Comparison of ENCODE assay signal across 10 mouse cellular contexts in the genomic region with DNA sequence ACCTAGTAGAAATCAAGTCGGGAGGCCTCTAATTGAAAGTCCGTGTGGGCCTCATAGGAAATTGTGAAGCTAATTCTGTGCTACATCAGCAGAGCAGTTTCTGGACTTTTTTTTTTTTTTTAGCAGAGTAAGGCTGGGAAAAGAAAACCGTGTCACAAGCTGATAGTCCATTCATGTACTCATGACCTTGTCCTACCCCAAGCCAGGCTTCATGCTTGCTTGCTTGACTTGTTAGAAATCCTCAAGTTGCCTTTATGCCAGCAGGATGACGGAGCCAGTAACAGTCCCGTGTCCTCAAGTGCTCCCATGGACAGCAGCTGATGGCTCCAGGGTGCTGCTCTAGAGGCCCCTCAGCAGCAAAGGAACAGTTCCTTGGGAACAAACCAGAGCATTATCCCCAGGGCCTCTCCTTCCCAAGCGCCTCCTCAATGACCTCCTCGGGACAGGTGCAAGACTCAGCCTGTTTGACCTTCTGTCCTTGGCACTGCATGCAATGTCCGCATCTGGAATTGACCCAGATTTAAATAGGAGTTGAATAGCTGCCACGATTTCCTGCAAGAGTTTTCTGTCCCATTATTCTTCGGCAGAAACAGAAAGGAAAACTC.
DNase-seq lines count a peak whose midpoint lies in the region; ATAC-seq and TF ChIP-seq lines count a peak whose summit lies in the region.
"Had no signal": no experiment of that assay in that cellular context is flagged by ENCODE, and none has a peak within 500 bp of the region (broad histone marks: within the 10 kb centered on the region; RNA-seq: fewer than 3 reads in every experiment).

No protein-coding gene starts in this region.

- no peak overlapping the region for H3K4me2 ChIP-seq in intestine, embryonic 15.5 days (replicated peaks)
- H3K4me2 ChIP-seq in intestine, postnatal 0 days (replicated peaks; ENCODE audit: low read depth): no peak overlapping the region
- H3K4me2 ChIP-seq in forebrain, embryonic 14.5 days (ENCODE audit: low read length): no peak overlapping the region
- no peak overlapping the region for H3K4me2 ChIP-seq in lung, embryonic 15.5 days
- H3K4me2 ChIP-seq: embryonic facial prominence, embryonic 13.5 days; limb, embryonic 13.5 days had no signal

- WGBS in intestine, embryonic 15.5 days: 67% methylated on average over 10 of the region's 10 CpGs
- 61% methylated on average over 10 of the region's 10 CpGs for WGBS in intestine, postnatal 0 days
- 52% methylated on average over 10 of the region's 10 CpGs for WGBS in forebrain, embryonic 14.5 days
- WGBS in lung, embryonic 15.5 days: 61% methylated on average over 10 of the region's 10 CpGs

- H3K9ac ChIP-seq in intestine, embryonic 15.5 days: no peak overlapping the region
- H3K9ac ChIP-seq in intestine, postnatal 0 days (ENCODE audit: low read depth, low read length): no peak overlapping the region
- H3K9ac ChIP-seq in forebrain, embryonic 14.5 days (ENCODE audit: low read length): no peak overlapping the region
- H3K9ac ChIP-seq in lung, embryonic 15.5 days: no peak overlapping the region
- H3K9ac ChIP-seq: embryonic facial prominence, embryonic 13.5 days; limb, embryonic 13.5 days had no signal

- no peak overlapping the region for H3K27ac ChIP-seq in intestine, embryonic 15.5 days
- H3K27ac ChIP-seq in intestine, postnatal 0 days (ENCODE audit: low read depth, low read length): no peak overlapping the region; the same call in 1 of the 2 replicates
- H3K27ac ChIP-seq in forebrain, embryonic 14.5 days (ENCODE audit: low read depth, low read length): peak overlapping the region; percentile 0; the same call in 1 of the 2 replicates
- H3K27ac ChIP-seq in lung, embryonic 15.5 days: no peak overlapping the region
- H3K27ac ChIP-seq: embryonic facial prominence, embryonic 13.5 days; limb, embryonic 13.5 days had no signal

- no peaks in the 10 kb centered on the region for H3K4me1 ChIP-seq in intestine, embryonic 15.5 days (replicated peaks)
- no peaks in the 10 kb centered on the region for H3K4me1 ChIP-seq in intestine, postnatal 0 days (replicated peaks; ENCODE audit: control insufficient read depth, insufficient read depth, low read length)
- peaks cover 24% of the 10 kb centered on the region for H3K4me1 ChIP-seq in forebrain, embryonic 14.5 days (ENCODE audit: control insufficient read depth, insufficient read depth, low read length)
- H3K4me1 ChIP-seq in lung, embryonic 15.5 days: no peaks in the 10 kb centered on the region; the same call in 1 of the 2 replicates

- no peaks in the 10 kb centered on the region for H3K9me3 ChIP-seq in intestine, embryonic 15.5 days
- no peaks in the 10 kb centered on the region for H3K9me3 ChIP-seq in intestine, postnatal 0 days (ENCODE audit: control insufficient read depth)
- H3K9me3 ChIP-seq in forebrain, embryonic 14.5 days (replicated peaks; ENCODE audit: control insufficient read depth, low read length): no peaks in the 10 kb centered on the region
- H3K9me3 ChIP-seq in lung, embryonic 15.5 days: no peaks in the 10 kb centered on the region
- H3K9me3 ChIP-seq: embryonic facial prominence, embryonic 13.5 days; limb, embryonic 13.5 days had no signal

- no peak overlapping the region for H3K4me3 ChIP-seq in intestine, embryonic 15.5 days (replicated peaks)
- no peak overlapping the region for H3K4me3 ChIP-seq in intestine, postnatal 0 days (ENCODE audit: low read depth, low read length)
- no peak overlapping the region for H3K4me3 ChIP-seq in forebrain, embryonic 14.5 days (ENCODE audit: low read depth, low read length)
- H3K4me3 ChIP-seq in lung, embryonic 15.5 days: no peak overlapping the region
- H3K4me3 ChIP-seq: embryonic facial prominence, embryonic 13.5 days; limb, embryonic 13.5 days had no signal

- DNase-seq in adipocyte (ENCODE audit: low spot score): peak; percentile 64
- peak; percentile 25 for DNase-seq in forebrain, embryonic 14.5 days (ENCODE audit: low spot score)
- DNase-seq in heart, postnatal 36 days: peak; percentile 63 to 78
- DNase-seq in testis, postnatal 14 days (ENCODE audit: low spot score): peak; percentile 52
- DNase-seq in B cell, adult 2 months: no peak

- intact Hi-C loops in heart, postnatal 36 days (cut with DNase I): loop anchor here (5.0 kb wide), 2 partner anchors 73 to 108 kb away; no protein-coding TSS in a partner anchor

- no peaks in the 10 kb centered on the region for H3K36me3 ChIP-seq in intestine, embryonic 15.5 days
- no peaks in the 10 kb centered on the region for H3K36me3 ChIP-seq in intestine, postnatal 0 days (ENCODE audit: control insufficient read depth, insufficient read depth)
- H3K36me3 ChIP-seq in forebrain, embryonic 14.5 days (ENCODE audit: control insufficient read depth, insufficient read depth, low read length): no peaks in the 10 kb centered on the region
- H3K36me3 ChIP-seq in lung, embryonic 15.5 days: no peaks in the 10 kb centered on the region
- H3K36me3 ChIP-seq: embryonic facial prominence, embryonic 13.5 days; limb, embryonic 13.5 days had no signal

- TF ChIP-seq CTCF in intestine, postnatal 0 days (IDR thresholded peaks at IDR 0.05; ENCODE audit: low read depth): no peak

- ATAC-seq in intestine, embryonic 15.5 days: peak; percentile 43; the same call in 1 of the 2 replicates
- no peak for ATAC-seq in intestine, postnatal 0 days
- ATAC-seq in forebrain, embryonic 14.5 days: no peak
- peak; percentile 42; the same call in 1 of the 2 replicates for ATAC-seq in lung, embryonic 15.5 days (ENCODE audit: borderline replicate concordance, extremely low read depth, low FRiP score, low TSS enrichment)

- no peaks in the 10 kb centered on the region for H3K27me3 ChIP-seq in intestine, embryonic 15.5 days (replicated peaks)
- no peaks in the 10 kb centered on the region for H3K27me3 ChIP-seq in intestine, postnatal 0 days (replicated peaks; ENCODE audit: control insufficient read depth, insufficient read depth, low read length)
- H3K27me3 ChIP-seq in forebrain, embryonic 14.5 days (replicated peaks; ENCODE audit: control insufficient read depth, insufficient read depth, low read length): no peaks in the 10 kb centered on the region
- no peaks in the 10 kb centered on the region for H3K27me3 ChIP-seq in lung, embryonic 15.5 days
- H3K27me3 ChIP-seq: embryonic facial prominence, embryonic 13.5 days; limb, embryonic 13.5 days had no signal

Comparison
In these comparisons a context has a peak if more than half of its experiments do, and no peak if none do; other contexts are left out.
1. ATAC-seq: peak in intestine, embryonic 15.5 days (single experiment) and lung, embryonic 15.5 days (single experiment); none in intestine, postnatal 0 days (single experiment) and forebrain, embryonic 14.5 days (single experiment).
2. DNase-seq: peak in adipocyte (single experiment), forebrain, embryonic 14.5 days (single experiment), heart, postnatal 36 days (2 of 2) and testis, postnatal 14 days (single experiment); none in B cell, adult 2 months (0 of 2).